Mouse (Mus musculus): ENCODE data around the gene Sirt4. TPM values are rescaled to one million over a fixed set of nuclear protein-coding genes. Genes with fewer than 3 reads are reported as not detected.
"Not testable (repeated sequence)": the region's sequence is repeated elsewhere in the genome, so short reads cannot be mapped to it uniquely, and the experiment has no call there.

Gene Sirt4
- total RNA-seq, 2 experiments from 2014 or later, result 7.2 to 20.4 TPM

- ATAC-seq (replicated peaks; ENCODE audit: low FRiP score, low TSS enrichment, poor library complexity, severe bottlenecking), result no peak
Observed at GRCm38 (mm10) chr5:115497033-115497432, 12.5 kb upstream of the Sirt4 start.

GRCm38 (mm10) chr5:115495618-115496017, 11.1 kb upstream of the Sirt4 start:
- ATAC-seq (replicated peaks; ENCODE audit: low FRiP score, low TSS enrichment, poor library complexity, severe bottlenecking), result not testable (repeated sequence)

- ATAC-seq (replicated peaks; ENCODE audit: low FRiP score, low TSS enrichment, poor library complexity, severe bottlenecking), result no peak
Observed at GRCm38 (mm10) chr5:115493441-115493840, 8.9 kb upstream of the Sirt4 start.

- ATAC-seq (replicated peaks; ENCODE audit: low FRiP score, low TSS enrichment, poor library complexity, severe bottlenecking), result no peak
Observed at GRCm38 (mm10) chr5:115492711-115493335, 8.3 kb upstream of the Sirt4 start.

- 0 out of 2 replicates have a peak, but pooled peaks have one; percentile 6 for ATAC-seq (replicated peaks; ENCODE audit: low FRiP score, low TSS enrichment, poor library complexity, severe bottlenecking)
Observed at GRCm38 (mm10) chr5:115491771-115492322, 7.3 kb upstream of the Sirt4 start.

GRCm38 (mm10) chr5:115491076-115491475, 6.6 kb upstream of the Sirt4 start:
- no peak for ATAC-seq (replicated peaks; ENCODE audit: low FRiP score, low TSS enrichment, poor library complexity, severe bottlenecking)

GRCm38 (mm10) chr5:115490638-115491000, 6.1 kb upstream of the Sirt4 start:
- peak; percentile 22 for ATAC-seq (replicated peaks; ENCODE audit: low FRiP score, low TSS enrichment, poor library complexity, severe bottlenecking)

- ATAC-seq (replicated peaks; ENCODE audit: low FRiP score, low TSS enrichment, poor library complexity, severe bottlenecking), result peak; percentile 84
Observed at GRCm38 (mm10) chr5:115489699-115490637, 5.4 kb upstream of the Sirt4 start.

- ATAC-seq (replicated peaks; ENCODE audit: low FRiP score, low TSS enrichment, poor library complexity, severe bottlenecking), result no peak; the same call in 1 of the 2 replicates
Observed at GRCm38 (mm10) chr5:115488841-115489698, 4.5 kb upstream of the Sirt4 start.

GRCm38 (mm10) chr5:115487942-115488580, 3.5 kb upstream of the Sirt4 start:
- ATAC-seq (replicated peaks; ENCODE audit: low FRiP score, low TSS enrichment, poor library complexity, severe bottlenecking), result no peak

GRCm38 (mm10) chr5:115487353-115487752, 2.8 kb upstream of the Sirt4 start:
- ATAC-seq (replicated peaks; ENCODE audit: low FRiP score, low TSS enrichment, poor library complexity, severe bottlenecking), result no peak

- no peak for ATAC-seq (replicated peaks; ENCODE audit: low FRiP score, low TSS enrichment, poor library complexity, severe bottlenecking)
Observed at GRCm38 (mm10) chr5:115486726-115487125, 2.2 kb upstream of the Sirt4 start.

GRCm38 (mm10) chr5:115485489-115486205, 1.1 kb upstream of the Sirt4 start:
- no peak for ATAC-seq (replicated peaks; ENCODE audit: low FRiP score, low TSS enrichment, poor library complexity, severe bottlenecking)

GRCm38 (mm10) chr5:115484996-115485395, 471 bp upstream of the Sirt4 start:
- ATAC-seq (replicated peaks; ENCODE audit: low FRiP score, low TSS enrichment, poor library complexity, severe bottlenecking), result no peak

GRCm38 (mm10) chr5:115483385-115483784, 1.1 kb downstream of the Sirt4 start:
- ATAC-seq (replicated peaks; ENCODE audit: low FRiP score, low TSS enrichment, poor library complexity, severe bottlenecking), result no peak

GRCm38 (mm10) chr5:115482390-115483265, 1.9 kb downstream of the Sirt4 start:
- no peak for ATAC-seq (replicated peaks; ENCODE audit: low FRiP score, low TSS enrichment, poor library complexity, severe bottlenecking)

- ATAC-seq (replicated peaks; ENCODE audit: low FRiP score, low TSS enrichment, poor library complexity, severe bottlenecking), result no peak
Observed at GRCm38 (mm10) chr5:115480101-115480500, 4.4 kb downstream of the Sirt4 start.

Measured in megakaryocyte-erythroid progenitor cell, adult 5-6 weeks (primary cell).